Mouse (Mus musculus): ENCODE measurements around the gene 4833439L19Rik.

4833439L19Rik gene

GRCm38 (mm10) chr13:54582126-54582525, 16.9 kb upstream of the 4833439L19Rik start:
- no peak for DNase-seq (ENCODE audit: extremely low spot score, low spot score)

- no peak for DNase-seq (ENCODE audit: extremely low spot score, low spot score)
Measured at GRCm38 (mm10) chr13:54581385-54581784, 16.1 kb upstream of the 4833439L19Rik start.

- DNase-seq (ENCODE audit: extremely low spot score, low spot score): no peak
Measured at GRCm38 (mm10) chr13:54577652-54578507, 12.6 kb upstream of the 4833439L19Rik start.

GRCm38 (mm10) chr13:54575489-54575888, 10.3 kb upstream of the 4833439L19Rik start:
- DNase-seq (ENCODE audit: extremely low spot score, low spot score): peak; percentile 45

- DNase-seq (ENCODE audit: extremely low spot score, low spot score): peak; percentile 86
Measured at GRCm38 (mm10) chr13:54574854-54575481, 9.7 kb upstream of the 4833439L19Rik start, which contains the start of gene Arl10. Arl10 (plus strand) TSS chr13:54575015.

- DNase-seq (ENCODE audit: extremely low spot score, low spot score): no peak
Measured at GRCm38 (mm10) chr13:54572621-54573020, 7.4 kb upstream of the 4833439L19Rik start.

- DNase-seq (ENCODE audit: extremely low spot score, low spot score): no peak
Measured at GRCm38 (mm10) chr13:54571637-54572036, 6.4 kb upstream of the 4833439L19Rik start.

- DNase-seq (ENCODE audit: extremely low spot score, low spot score): no peak
Measured at GRCm38 (mm10) chr13:54570736-54571135, 5.5 kb upstream of the 4833439L19Rik start.

GRCm38 (mm10) chr13:54569282-54569681, 4.0 kb upstream of the 4833439L19Rik start:
- DNase-seq (ENCODE audit: extremely low spot score, low spot score): no peak

GRCm38 (mm10) chr13:54568380-54568779, 3.1 kb upstream of the 4833439L19Rik start:
- no peak for DNase-seq (ENCODE audit: extremely low spot score, low spot score)

GRCm38 (mm10) chr13:54565594-54566345, 535 bp upstream of the 4833439L19Rik start:
- DNase-seq (ENCODE audit: extremely low spot score, low spot score): no peak

GRCm38 (mm10) chr13:54564232-54565200, 719 bp downstream of the 4833439L19Rik start:
- no peak for DNase-seq (ENCODE audit: extremely low spot score, low spot score)

- no peak for DNase-seq (ENCODE audit: extremely low spot score, low spot score)
Measured at GRCm38 (mm10) chr13:54562562-54562961, 2.7 kb downstream of the 4833439L19Rik start.

GRCm38 (mm10) chr13:54560608-54561007, 4.6 kb downstream of the 4833439L19Rik start:
- no peak for DNase-seq (ENCODE audit: extremely low spot score, low spot score)

- DNase-seq (ENCODE audit: extremely low spot score, low spot score): no peak
Measured at GRCm38 (mm10) chr13:54559656-54560055, 5.6 kb downstream of the 4833439L19Rik start.

GRCm38 (mm10) chr13:54557652-54558051, 7.6 kb downstream of the 4833439L19Rik start:
- no peak for DNase-seq (ENCODE audit: extremely low spot score, low spot score)

- no peak for DNase-seq (ENCODE audit: extremely low spot score, low spot score)
Measured at GRCm38 (mm10) chr13:54556796-54557195, 8.4 kb downstream of the 4833439L19Rik start.

- no peak for DNase-seq (ENCODE audit: extremely low spot score, low spot score)
Measured at GRCm38 (mm10) chr13:54556176-54556575, 9.1 kb downstream of the 4833439L19Rik start.

GRCm38 (mm10) chr13:54548036-54548435, 17.2 kb downstream of the 4833439L19Rik start:
- no peak for DNase-seq (ENCODE audit: extremely low spot score, low spot score)

- no peak for DNase-seq (ENCODE audit: extremely low spot score, low spot score)
Measured at GRCm38 (mm10) chr13:54532134-54532533, 33.1 kb downstream of the 4833439L19Rik start.

- no peak for DNase-seq (ENCODE audit: extremely low spot score, low spot score)
Measured at GRCm38 (mm10) chr13:54527140-54527539, 38.1 kb downstream of the 4833439L19Rik start.
